11 mouse cellular contexts compared by ENCODE assay signal in the genomic region with DNA sequence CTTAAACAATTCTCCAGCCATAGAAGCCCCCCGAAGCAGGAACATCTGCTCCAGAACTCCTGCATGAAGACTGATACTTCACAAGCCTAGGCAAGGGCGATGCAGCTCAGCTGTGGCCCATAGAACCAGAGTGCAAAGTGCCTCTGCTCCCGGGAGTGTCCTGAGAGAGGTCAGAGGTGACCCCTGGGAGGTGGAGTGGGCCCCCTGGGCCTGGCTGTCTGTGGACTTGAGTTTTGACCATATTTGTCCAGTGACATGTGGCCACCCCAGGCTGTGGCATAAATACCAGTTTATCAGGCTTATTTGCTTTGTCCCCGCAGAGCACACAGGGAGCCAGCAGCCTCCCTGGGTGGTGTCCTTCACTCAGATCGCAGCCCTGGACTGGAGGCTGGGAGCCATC.
"Had no signal": no experiment of that assay in that cellular context is flagged by ENCODE, and none has a peak within 500 bp of the region (broad histone marks: within the 10 kb centered on the region; RNA-seq: fewer than 3 reads in every experiment).

No protein-coding gene starts in this region.

- H3K4me3 ChIP-seq: kidney, embryonic 15.5 days; limb, embryonic 10.5 days had no signal

- H3K9me3 ChIP-seq: kidney, embryonic 15.5 days; limb, embryonic 10.5 days had no signal

- H3K27me3 ChIP-seq: kidney, embryonic 15.5 days had no signal

- ATAC-seq: intestine, embryonic 16.5 days; lung, postnatal 0 days had no signal

- H3K27ac ChIP-seq: kidney, embryonic 15.5 days; limb, embryonic 10.5 days had no signal

- DNase-seq: kidney, postnatal 14 days; lung, adult 2 months; lung, postnatal 36 days; right cerebral cortex, adult 18-20 months; right cerebral cortex, postnatal 25 days; thymus, postnatal 36 days had no signal

- H3K36me3 ChIP-seq: kidney, embryonic 15.5 days had no signal

- H3K4me2 ChIP-seq: kidney, embryonic 15.5 days; midbrain, embryonic 11.5 days had no signal

- H3K9ac ChIP-seq: kidney, embryonic 15.5 days had no signal
